Mouse (Mus musculus): ENCODE data around the gene Jchain.
"Not testable (repeated sequence)": the region's sequence is repeated elsewhere in the genome, so short reads cannot be mapped to it uniquely, and the experiment has no call there.

The Jchain gene

GRCm38 (mm10) chr5:88527657-88528056, at the start of gene Jchain:
Gene Jchain (minus strand): TSS chr5:88527891.
- CTCF ChIA-PET = no interaction called here

GRCm38 (mm10) chr5:88575506-88576338, 48.0 kb upstream of the Jchain start:
- CTCF ChIA-PET = no interaction called here

GRCm38 (mm10) chr5:88574829-88575228, 47.1 kb upstream of the Jchain start:
- CTCF ChIA-PET = no interaction called here

- CTCF ChIA-PET = no interaction called here
These were observed 41.9 kb upstream of the Jchain start for GRCm38 (mm10) chr5:88569541-88569940.

- CTCF ChIA-PET = interaction anchor here (1.1 kb wide), 1 partner anchor 11 kb away, joined by 4 read pairs; no protein-coding TSS in a partner anchor
These were observed 38.5 kb upstream of the Jchain start for GRCm38 (mm10) chr5:88566034-88566841.

DNA sequence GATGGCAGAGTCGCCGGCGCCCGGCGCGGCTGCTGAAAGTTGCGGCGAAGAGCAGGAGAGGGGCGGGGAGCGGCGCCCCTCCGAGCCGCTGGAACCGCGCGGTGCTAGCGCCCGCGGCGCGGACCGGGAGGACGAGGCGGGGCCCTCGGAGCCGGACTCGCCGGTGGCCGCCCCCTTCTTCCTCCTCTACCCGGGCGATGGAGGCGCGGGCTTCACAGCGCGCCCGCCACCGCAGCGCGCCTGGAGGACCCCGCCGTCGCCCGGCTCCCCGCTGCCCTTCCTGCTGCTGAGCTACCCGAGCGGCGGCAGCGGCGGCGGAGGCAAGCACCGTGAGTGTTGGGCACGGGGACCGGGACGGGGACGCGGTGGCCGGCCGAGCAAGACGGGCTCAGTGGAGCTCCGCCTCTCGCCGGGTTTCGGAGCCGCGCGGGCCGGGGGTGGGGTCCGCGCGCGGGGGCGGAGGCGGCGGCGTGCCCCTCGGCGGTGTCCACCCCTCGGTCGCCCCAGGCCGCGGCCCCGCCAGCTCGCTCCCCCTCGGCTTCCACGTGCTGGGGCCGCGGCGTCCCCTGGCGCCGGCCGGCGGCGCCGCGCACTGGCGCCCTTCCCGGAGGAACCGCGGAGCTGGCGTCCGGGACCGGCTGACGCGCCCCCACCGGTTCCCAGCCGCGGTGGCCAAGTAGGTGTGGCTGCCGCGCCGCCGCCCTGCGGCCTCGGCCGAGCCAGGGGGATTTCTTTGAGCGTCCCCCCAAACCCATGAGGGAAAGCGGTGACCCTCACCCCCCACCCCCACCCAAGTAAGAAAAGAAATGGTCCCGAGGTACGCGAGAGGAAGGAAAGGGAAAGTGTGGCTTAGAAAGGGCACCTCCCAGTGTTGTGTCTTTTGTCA, 37.7 kb upstream of the Jchain start:
- CTCF ChIA-PET = no interaction called here

DNA sequence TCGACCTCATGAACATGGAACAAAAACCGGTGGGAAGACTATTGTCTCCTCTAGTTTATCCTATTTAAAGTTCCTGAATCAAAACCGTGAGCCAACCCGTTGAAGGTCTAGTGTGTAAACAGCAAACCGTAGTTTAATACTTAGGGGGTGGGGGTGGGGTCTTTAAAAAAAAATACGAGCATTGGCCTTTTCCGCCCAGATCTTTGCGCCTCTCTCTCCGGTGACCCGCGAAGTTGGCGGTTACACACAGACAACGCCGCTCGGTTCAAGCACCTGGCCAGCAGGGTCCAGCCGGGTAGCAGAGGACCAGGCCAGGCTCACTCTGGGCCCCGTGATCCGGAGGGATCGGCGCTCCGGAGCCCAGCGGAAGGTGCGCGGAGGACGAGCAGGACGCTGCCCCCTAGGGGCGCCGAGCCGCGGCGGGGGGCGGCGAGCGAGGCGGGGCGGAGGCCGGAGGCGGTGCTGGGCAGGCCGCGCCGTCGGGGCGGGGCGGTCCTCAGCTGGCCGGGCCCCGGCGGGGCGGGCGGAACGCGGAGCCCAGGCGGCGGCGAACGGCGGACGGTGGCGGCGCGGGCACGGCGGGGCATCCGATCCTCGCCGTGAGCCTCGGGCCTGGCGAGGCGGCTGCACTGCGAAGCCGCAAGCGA, 36.9 kb upstream of the Jchain start, which contains the start of gene Rufy3:
Rufy3 (plus strand) TSS at position 540 of the 647 bp plus-strand sequence.
- CTCF ChIA-PET = interaction anchor here (0.9 kb wide), 1 partner anchor 9 kb away, joined by 3 read pairs; no protein-coding TSS in a partner anchor

DNA sequence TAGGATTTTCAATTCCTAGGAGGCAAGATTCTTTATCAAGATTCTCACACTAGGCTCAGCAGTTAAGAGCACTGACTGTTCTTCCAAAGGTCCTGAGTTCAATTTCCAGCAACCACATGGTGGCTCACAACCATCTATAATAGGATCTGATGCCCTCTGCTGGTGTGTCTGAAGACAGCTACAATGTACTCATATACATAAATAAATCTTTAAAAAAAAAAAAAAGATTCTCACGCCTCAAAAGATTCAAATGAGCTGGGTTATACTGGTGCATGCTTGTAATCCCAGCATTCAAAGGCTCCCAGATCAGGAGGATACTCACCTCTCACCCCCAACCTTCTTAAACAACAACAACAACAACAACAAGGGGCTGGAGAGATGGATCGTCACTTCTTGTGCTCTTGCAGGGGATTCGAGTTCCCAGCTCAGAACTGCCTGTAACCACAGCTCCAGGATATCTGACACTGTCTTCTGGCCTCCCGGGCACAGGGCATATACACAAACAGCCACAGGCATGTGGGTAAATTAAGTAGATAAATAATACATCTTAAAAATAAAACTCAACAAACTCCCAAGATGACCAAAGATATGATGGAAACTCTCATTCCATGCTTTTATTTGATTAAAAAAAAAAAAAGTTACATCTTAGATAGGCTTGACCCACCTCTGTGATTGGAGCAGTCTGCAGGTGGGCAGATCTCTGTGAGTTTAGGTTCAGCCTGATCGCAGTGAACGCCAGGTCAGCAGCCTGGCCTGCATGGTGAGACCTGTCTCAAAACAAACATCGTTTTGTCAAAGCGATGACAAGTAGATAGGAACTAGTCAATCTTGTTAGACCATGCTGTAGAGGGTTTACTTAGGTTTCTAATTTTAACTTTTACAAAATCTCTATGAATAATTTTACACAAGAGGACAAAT, 35.4 kb upstream of the Jchain start:
- CTCF ChIA-PET = no interaction called here

DNA sequence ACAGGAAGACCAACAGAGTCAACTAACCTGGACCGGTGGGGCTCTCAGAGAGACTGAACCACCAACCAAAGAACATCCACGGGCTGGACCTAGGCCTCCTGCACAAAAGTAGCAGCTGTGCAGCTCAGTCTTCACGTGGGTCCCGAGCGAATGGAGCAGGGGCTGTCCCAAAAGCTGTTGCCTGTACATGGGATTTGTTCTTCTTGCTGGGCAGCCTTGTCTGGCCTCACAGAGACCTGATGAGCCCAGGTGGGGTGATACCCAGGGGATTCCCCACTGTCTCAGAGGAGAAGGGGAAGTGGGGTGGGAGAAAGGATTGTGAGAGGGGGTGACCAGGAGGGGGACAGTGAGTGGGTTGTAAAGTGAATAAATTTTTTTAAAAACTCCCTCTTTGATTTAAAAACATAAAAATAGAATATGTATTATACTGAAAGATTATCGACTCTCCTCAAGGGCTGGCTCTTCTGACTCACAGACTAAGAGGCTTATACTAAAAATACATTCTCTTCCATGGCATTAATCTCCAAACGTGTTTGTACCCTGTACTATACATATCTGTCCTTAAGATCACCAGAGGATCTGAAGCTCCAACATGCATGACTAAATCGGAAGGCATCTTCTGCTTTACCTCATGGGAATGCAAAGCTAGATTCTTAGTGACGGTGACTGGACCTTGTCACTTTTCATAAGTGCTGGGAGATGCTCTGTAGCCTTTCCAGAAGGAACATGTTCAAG, 33.6 kb upstream of the Jchain start:
- CTCF ChIA-PET = interaction anchor here (0.6 kb wide), 1 partner anchor 1628 kb away, joined by 9 read pairs; no protein-coding TSS in a partner anchor

DNA sequence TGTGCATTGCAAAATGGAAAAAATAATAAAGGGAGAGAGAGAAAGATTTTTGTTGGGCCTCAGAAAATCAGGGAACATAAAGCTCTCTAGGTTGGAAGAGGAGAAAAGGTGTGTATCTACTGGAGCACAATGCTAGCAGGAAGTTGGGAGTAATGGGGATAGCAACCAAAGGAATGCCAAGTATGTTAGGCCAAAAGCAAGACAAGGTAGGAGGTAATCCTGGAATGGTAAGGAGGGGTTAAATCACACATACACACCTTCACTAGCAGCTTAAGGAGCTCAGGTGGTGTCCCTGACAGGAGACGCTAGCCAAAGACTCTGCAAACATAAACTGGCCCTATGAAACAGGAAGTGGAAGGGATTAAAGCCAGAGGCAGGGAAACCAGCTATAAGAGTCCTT, 31.3 kb upstream of the Jchain start:
- CTCF ChIA-PET = no interaction called here

DNA sequence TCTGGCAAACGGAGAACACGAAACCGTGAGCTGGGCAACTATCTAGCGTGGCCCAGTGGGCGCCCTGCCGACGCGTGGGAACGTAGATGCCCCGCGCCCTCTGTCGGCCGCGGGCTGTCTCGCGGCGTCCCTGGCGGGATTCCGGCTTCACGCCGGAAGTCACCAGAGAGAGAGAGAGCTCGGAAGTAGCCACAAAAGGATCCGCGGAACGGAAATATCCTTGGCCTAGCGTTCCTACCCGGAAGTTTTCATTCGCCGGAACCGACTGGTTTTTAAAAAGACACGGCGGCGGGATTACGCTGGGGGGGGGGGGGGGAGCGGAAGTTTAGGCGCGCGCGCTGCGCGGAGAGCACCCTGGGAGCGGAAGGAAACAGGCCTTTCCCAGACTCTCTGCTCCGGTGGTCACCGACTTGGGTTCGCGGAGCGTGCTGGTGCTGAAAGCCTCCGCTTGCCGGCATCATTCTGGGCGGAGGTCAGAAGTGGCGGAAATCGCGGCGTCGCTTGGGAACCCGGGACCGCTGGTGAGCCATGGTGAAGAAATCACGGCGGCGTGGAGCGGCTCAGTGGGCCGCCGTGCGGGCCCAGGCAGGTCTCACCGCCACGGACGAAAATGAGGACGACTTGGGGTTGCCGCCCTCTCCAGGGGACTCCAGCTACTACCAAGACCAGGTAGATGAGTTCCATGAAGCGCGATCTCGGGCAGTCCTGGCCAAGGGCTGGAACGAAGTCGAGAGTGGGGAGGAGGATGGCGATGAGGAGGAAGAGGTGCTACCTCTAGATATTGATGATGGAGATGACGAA, 26.6 kb upstream of the Jchain start, which contains the start of gene Utp3:
Utp3 (plus strand) TSS at position 377 of the 801 bp plus-strand sequence.
- CTCF ChIA-PET = no interaction called here

- CTCF ChIA-PET = no interaction called here
These were observed 25.8 kb upstream of the Jchain start for GRCm38 (mm10) chr5:88553271-88554085.

GRCm38 (mm10) chr5:88545536-88545935, 17.8 kb upstream of the Jchain start:
- CTCF ChIA-PET = no interaction called here

GRCm38 (mm10) chr5:88544411-88544810, 16.7 kb upstream of the Jchain start:
- CTCF ChIA-PET = not testable (repeated sequence)

- CTCF ChIA-PET = no interaction called here
These were observed 15.1 kb upstream of the Jchain start for GRCm38 (mm10) chr5:88542651-88543282.

DNA sequence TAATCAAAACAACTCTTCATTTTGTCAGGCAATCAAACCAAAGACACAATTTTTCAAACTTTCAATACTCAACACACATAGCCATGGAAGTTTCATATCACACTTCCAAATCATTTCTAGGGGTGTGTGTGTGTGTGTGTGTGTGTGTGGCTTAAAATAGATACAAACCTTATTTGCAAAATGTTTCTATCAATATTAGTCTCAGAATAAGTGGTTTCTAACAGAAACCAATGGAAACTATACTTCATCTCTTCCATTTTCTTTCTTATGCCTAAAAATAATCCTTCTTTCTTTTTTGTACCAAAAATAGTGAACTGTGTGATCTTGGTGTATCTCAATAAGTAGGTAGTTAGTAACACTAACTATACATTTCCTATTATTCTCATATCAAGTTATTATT, 13.2 kb upstream of the Jchain start:
- CTCF ChIA-PET = no interaction called here

GRCm38 (mm10) chr5:88534697-88535096, 7.0 kb upstream of the Jchain start:
- CTCF ChIA-PET = interaction anchor here (0.5 kb wide), 1 partner anchor 216 kb away, joined by 3 read pairs; no protein-coding TSS in a partner anchor
